Mouse (Mus musculus) ES-E14 (cell line): ENCODE data around the gene Klhl10.

Source experiments
- CHD2 ChIP-seq: IDR thresholded peaks from 2 replicates; pipeline ENCODE4 v1.6.1; 2014; ENCODE audit warnings: mild to moderate bottlenecking, low read depth, low read length, inconsistent platforms
- HCFC1 ChIP-seq: IDR thresholded peaks from 2 replicates; pipeline ENCODE4 v1.6.1; 2012; ENCODE audit warnings: low read length, inconsistent platforms, borderline replicate concordance; ENCODE audit not compliant: insufficient read depth
- MAFK ChIP-seq: IDR thresholded peaks from 2 replicates; pipeline ENCODE4 v1.6.1; 2014; ENCODE audit warnings: mild to moderate bottlenecking, low read depth, low read length, inconsistent platforms; ENCODE audit not compliant: insufficient read depth
- ZC3H11A ChIP-seq: IDR thresholded peaks from 2 replicates; pipeline ENCODE4 v1.6.1; 2012; ENCODE audit warnings: low read depth, mild to moderate bottlenecking, inconsistent platforms, low read length, borderline replicate concordance

DNA sequence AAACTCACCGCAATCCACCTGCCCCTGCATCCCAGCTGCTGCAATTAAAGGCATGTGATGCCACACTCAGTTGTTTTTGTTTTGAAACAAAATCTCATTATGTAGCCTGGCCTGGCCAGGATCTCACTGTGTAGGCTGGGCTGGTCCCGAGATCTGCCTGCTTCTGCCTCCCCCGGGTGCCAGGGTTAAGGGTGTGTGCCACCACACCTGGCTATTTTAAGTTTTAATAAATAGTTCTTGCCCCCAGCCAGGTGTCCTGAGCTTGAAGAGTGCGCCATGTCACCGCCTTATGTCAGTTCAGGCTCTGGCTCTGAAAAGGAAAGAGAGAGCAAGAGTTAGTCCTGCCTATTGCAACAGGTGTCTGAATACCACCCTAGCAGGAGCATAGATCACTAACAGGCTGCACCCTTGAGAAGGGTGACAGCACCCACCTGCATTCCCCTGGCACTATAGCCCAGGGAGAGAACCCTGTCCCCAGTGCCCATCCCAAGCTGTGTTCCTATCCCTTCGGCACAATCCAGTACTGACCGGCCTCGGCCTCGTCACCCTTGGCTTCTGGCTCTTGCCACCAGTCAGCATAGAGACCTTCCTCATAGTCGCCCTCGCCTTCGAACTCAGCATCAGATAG, 32.8 kb upstream of the Klhl10 start:
- no peak for TF ChIP-seq ZC3H11A
- TF ChIP-seq CHD2, result no peak
- no peak for TF ChIP-seq HCFC1
- no peak for TF ChIP-seq MAFK
